Mouse (Mus musculus) fibroblast of lung, adult 2 months (primary cell): ENCODE results near the gene Grik1.

Experiments used
- DNase-seq: peaks from one replicate; pipeline ENCODE4 v3.0.0-alpha.2; 2011; ENCODE audit warnings: low read depth

The Grik1 gene

GRCm38 (mm10) chr16:88142136-88142535 is 147.9 kb downstream of the Grik1 start:
- DNase-seq, result no peak

GRCm38 (mm10) chr16:88141594-88141993 is 148.5 kb downstream of the Grik1 start:
- no peak for DNase-seq

GRCm38 (mm10) chr16:88138913-88139312 is 151.2 kb downstream of the Grik1 start:
- DNase-seq, result no peak

GRCm38 (mm10) chr16:88132919-88133318 is 157.1 kb downstream of the Grik1 start:
- DNase-seq, result no peak

GRCm38 (mm10) chr16:88131103-88131502 is 159.0 kb downstream of the Grik1 start:
- no peak for DNase-seq

DNA sequence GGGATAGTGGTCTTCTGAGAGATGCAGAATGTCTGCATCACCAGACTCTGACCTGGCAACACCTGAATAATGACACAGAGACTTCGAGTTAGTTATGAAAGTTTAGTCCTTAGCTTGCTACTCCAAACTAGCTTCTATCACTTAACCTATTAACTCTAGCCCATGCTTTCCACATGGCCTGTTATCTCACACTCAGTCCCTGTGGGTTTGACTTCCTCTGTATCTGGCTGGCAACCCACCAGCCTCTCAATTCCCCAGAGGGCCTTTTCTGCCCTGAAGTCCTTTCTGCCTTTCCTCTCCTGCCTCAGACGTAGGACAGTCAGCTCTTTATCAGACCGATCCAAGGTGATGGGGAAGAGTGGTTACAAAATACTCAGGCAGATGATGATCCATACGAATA is 165.0 kb downstream of the Grik1 start:
- DNase-seq, result no peak

DNA sequence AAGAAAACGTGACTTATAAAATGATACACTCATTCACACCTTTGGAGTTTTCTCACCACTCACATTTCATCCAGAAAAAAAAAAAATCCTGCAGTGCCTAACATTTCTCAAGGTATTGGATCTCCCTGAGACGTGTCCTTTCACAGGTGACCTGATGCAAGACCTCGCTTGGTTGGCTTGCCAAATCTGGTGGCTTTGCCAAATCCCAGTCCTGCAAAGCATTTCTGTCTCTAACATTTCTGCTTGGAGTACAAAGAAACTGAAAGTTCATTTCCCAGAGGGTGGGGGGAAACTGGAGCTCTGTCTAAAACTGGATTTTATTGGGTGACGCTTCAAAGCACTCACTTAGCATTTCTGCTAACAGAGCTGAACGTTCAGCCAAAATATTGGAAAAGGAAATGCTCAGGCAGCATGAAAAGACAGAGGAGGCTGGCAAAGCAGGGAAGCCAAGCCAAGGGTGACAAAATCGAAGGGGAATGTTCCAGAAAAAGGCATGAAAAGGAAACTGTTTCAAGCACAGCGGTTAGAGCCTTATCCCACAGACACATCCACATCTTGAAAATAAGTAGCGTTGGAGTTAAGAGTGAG is 177.4 kb downstream of the Grik1 start:
- DNase-seq, result peak; percentile 27

DNA sequence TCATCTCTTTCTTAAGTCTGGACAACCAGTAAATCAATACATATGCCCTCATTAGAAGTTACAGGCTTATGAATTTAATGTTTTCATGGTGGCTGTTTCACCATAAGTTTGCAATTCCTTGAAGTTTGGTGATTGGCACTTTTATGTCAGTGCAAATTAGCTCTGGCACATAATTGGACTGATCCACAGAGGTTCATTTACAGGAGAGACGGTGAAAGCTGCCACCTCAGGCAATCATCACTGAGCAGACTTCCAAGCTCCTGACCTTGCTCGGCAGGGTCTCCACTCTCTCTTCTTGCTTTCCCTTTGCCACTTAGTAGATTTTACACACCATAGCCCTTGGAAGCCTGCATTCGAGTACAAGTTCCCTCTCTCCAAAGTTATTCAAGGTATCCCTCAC is 178.6 kb downstream of the Grik1 start:
- DNase-seq, result no peak

- no peak for DNase-seq
These were observed 195.8 kb downstream of the Grik1 start for GRCm38 (mm10) chr16:88094206-88094789.

GRCm38 (mm10) chr16:88087280-88087679 is 202.8 kb downstream of the Grik1 start:
- DNase-seq, result no peak

- DNase-seq, result no peak
These were observed 215.3 kb downstream of the Grik1 start for GRCm38 (mm10) chr16:88074716-88075115.

DNA sequence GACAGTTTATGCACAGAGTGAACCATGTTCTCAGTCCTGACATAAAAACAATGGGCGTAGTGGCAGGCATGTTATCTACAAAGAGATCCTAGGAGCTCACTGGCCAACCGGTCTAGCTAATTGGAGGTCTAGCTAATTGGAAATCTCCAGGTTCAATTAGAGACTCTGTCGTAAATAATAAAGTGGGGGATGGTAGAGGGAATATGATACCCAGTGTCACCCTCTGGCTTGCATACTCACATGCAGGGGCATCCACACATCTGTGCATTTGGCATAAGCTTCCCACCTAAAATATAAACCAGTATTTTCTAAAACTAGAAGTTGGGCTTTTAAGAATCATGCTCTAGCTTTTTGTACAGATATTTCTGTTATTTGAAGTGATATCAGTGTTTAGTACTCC is 229.1 kb downstream of the Grik1 start:
- DNase-seq, result no peak

DNA sequence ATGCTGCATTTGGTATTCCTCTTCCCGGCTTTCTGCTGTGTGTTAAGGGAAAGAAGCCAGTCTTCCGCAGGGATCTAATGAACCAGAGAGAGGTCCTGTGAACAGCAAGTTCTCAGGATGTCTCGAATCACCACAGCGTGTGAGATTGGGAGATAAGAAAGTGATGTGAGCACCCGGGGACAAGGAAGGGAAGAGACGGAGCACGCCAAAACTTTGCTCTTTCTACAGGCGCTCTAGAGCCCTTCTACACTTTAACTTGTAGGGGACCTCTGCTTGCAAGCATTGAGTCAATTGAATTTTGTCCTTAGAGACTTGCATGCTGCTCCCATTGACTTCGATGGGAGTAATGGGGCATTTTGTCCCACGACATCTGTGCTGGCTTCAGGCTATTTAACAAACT is 241.9 kb downstream of the Grik1 start:
- DNase-seq, result no peak

- no peak for DNase-seq
These were observed 245.7 kb downstream of the Grik1 start for GRCm38 (mm10) chr16:88044321-88044720.

GRCm38 (mm10) chr16:88042458-88042857 is 247.6 kb downstream of the Grik1 start:
- DNase-seq, result peak; percentile 12

- DNase-seq, result no peak
These were observed 251.5 kb downstream of the Grik1 start for GRCm38 (mm10) chr16:88038503-88039091.

GRCm38 (mm10) chr16:87988805-87989204 is 301.3 kb downstream of the Grik1 start:
- DNase-seq, result no peak

DNA sequence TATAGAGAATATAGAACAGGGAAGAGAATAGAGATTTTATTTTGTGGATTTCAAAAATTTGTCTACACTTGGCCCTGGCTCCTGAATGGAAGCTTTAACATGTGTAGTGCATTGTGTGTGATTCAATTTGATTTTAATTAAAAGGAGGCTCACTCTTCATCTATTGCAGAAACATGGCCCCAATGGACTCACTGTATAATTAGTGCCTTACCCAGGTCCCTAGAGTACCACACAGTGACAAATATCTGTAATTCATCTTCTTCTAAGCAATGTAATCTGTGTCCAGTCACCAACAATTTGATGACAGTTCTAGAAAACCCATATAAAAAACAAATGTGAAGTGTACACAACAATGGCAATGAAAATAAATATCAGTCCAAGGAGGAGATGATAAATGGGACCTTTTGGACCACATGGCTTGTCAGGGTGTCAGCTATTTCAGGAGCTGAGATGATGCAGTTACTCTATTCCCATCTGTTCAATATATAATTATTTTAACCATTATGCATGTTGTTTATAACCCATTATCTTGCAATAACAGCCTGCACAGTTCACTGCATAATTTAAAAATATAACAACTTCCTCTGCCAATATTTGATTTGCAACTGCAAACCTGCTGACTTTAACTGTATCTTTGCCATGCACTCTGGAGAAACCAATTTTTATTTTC is 305.7 kb downstream of the Grik1 start:
- DNase-seq, result no peak

DNA sequence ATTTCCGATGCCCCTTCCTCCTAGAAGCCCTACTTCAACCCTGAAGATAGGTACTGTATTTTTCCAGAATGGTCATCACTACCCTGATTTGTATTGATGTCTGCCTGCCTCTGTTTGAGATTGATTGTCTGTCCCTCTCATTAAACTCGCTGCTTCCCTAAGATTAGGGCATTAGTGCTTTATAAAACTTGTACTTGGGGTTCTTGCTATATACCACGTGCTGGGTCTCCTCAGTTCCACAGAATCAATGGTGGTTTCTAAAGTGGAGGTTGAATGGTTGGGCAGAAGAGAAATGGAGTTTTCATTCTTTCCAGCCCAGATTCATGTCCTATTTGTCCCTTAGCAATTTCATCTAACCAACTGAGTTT is 316.0 kb downstream of the Grik1 start:
- no peak for DNase-seq

- no peak for DNase-seq
These were observed 316.5 kb downstream of the Grik1 start for GRCm38 (mm10) chr16:87973394-87974075.

- DNase-seq, result no peak
These were observed 318.2 kb downstream of the Grik1 start for GRCm38 (mm10) chr16:87971911-87972310.

DNA sequence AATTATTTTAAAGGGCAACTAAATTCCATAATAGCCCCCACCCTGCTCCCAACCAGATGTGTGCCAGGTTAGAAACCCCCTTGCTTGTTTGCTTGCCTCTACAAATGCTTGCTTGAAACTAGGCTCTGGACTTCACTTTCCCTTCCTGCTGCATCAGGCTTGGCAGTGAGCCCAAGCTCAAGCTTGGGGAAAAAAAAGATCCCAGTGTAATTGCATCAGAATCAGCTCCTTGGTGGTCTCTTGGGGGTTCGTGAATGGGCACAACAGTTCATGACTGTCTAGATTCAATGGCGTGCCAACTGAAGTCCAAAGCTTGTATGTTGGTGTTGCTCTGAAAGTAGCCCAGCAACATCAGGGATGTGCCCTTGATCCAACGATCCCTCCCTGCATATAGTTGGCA is 320.1 kb downstream of the Grik1 start:
- no peak for DNase-seq

GRCm38 (mm10) chr16:87961419-87961818 is 328.6 kb downstream of the Grik1 start:
- DNase-seq, result no peak
